In genomic region chr11:70595638-70596037, GRCm38 (mm10) we compare ENCODE assay signal across 10 mouse cellular contexts. TPM values are rescaled to one million over a fixed set of nuclear protein-coding genes. Genes with fewer than 3 reads are reported as not detected.
A peak's percentile ranks its signal among the peaks of the same experiment; 100 is the strongest.
DNase-seq lines count a peak whose midpoint lies in the region; ATAC-seq and TF ChIP-seq lines count a peak whose summit lies in the region.
"Had no signal": no experiment of that assay in that cellular context is flagged by ENCODE, and none has a peak within 500 bp of the region (broad histone marks: within the 10 kb centered on the region; RNA-seq: fewer than 3 reads in every experiment).

No protein-coding gene starts in this region.

- H3K9ac ChIP-seq in forebrain, embryonic 12.5 days, result no peak overlapping the region
- H3K9ac ChIP-seq in forebrain, embryonic 15.5 days (replicated peaks), result no peak overlapping the region
- H3K9ac ChIP-seq in liver, postnatal 0 days (replicated peaks), result no peak overlapping the region
- H3K9ac ChIP-seq in liver, embryonic 11.5 days (ENCODE audit: low read depth, low read length), result no peak overlapping the region
- H3K9ac ChIP-seq in hindbrain, embryonic 13.5 days, result 0 out of 2 replicates have a peak overlapping the region, but pooled peaks have one; percentile 1

- TF ChIP-seq EP300 in liver, postnatal 0 days (IDR thresholded peaks at IDR 0.05; ENCODE audit: low read depth), result no peak

- H3K4me3 ChIP-seq in forebrain, embryonic 12.5 days (replicated peaks), result no peak overlapping the region
- H3K4me3 ChIP-seq in forebrain, embryonic 15.5 days, result no peak overlapping the region
- no peak overlapping the region for H3K4me3 ChIP-seq in liver, postnatal 0 days (ENCODE audit: low read depth, low read length)
- no peak overlapping the region for H3K4me3 ChIP-seq in liver, embryonic 11.5 days (ENCODE audit: low read depth, low read length)
- H3K4me3 ChIP-seq in hindbrain, embryonic 13.5 days, result no peak overlapping the region
- H3K4me3 ChIP-seq: myocyte had no signal

- peak overlapping the region; percentile 27 for H3K27ac ChIP-seq in forebrain, embryonic 12.5 days
- H3K27ac ChIP-seq in forebrain, embryonic 15.5 days (replicated peaks), result no peak overlapping the region; the same call in 1 of the 2 replicates
- H3K27ac ChIP-seq in liver, postnatal 0 days (ENCODE audit: low read depth), result peak overlapping the region; percentile 57
- H3K27ac ChIP-seq in liver, embryonic 11.5 days (ENCODE audit: low read depth, low read length), result no peak overlapping the region
- H3K27ac ChIP-seq in hindbrain, embryonic 13.5 days, result 0 out of 2 replicates have a peak overlapping the region, but pooled peaks have one; percentile 14

- 84% methylated on average over 2 of the region's 2 CpGs for WGBS in forebrain, embryonic 12.5 days
- 83% methylated on average over 2 of the region's 2 CpGs for WGBS in forebrain, embryonic 15.5 days
- 42% methylated on average over 2 of the region's 2 CpGs for WGBS in liver, postnatal 0 days (ENCODE audit: insufficient replicate concordance)
- WGBS in liver, embryonic 11.5 days, result 66% methylated on average over 2 of the region's 2 CpGs
- WGBS in hindbrain, embryonic 13.5 days, result 75% methylated on average over 2 of the region's 2 CpGs

- no peaks in the 10 kb centered on the region for H3K27me3 ChIP-seq in forebrain, embryonic 12.5 days
- H3K27me3 ChIP-seq in forebrain, embryonic 15.5 days, result no peaks in the 10 kb centered on the region
- H3K27me3 ChIP-seq in liver, postnatal 0 days (ENCODE audit: insufficient read depth, low read length), result no peaks in the 10 kb centered on the region
- H3K27me3 ChIP-seq in liver, embryonic 11.5 days (replicated peaks; ENCODE audit: control insufficient read depth, insufficient read depth, low read length), result no peaks in the 10 kb centered on the region
- no peaks in the 10 kb centered on the region for H3K27me3 ChIP-seq in hindbrain, embryonic 13.5 days

- peaks cover 19% of the 10 kb centered on the region for H3K36me3 ChIP-seq in forebrain, embryonic 12.5 days (replicated peaks)
- H3K36me3 ChIP-seq in forebrain, embryonic 15.5 days, result peaks cover 16% of the 10 kb centered on the region; the same call in 1 of the 2 replicates
- H3K36me3 ChIP-seq in liver, postnatal 0 days (replicated peaks; ENCODE audit: insufficient read depth, low read length), result 0 out of 2 replicates have a peak, but pooled peaks cover 9% of the 10 kb centered on the region
- peaks cover 9% of the 10 kb centered on the region; the same call in 1 of the 2 replicates for H3K36me3 ChIP-seq in liver, embryonic 11.5 days (ENCODE audit: control insufficient read depth, insufficient read depth, low read length)
- peaks cover 33% of the 10 kb centered on the region for H3K36me3 ChIP-seq in hindbrain, embryonic 13.5 days

- intact Hi-C loops in left cerebral cortex, postnatal 14 days (cut with DNase I), result no loop called here

- TF ChIP-seq CTCF in liver, postnatal 0 days (IDR thresholded peaks at IDR 0.05; ENCODE audit: low read depth), result no peak

- no peak for DNase-seq in liver, postnatal 0 days
- DNase-seq in liver, embryonic 11.5 days (ENCODE audit: low spot score), result no peak
- DNase-seq in thymus, postnatal 0 days (ENCODE audit: low spot score), result no peak
- DNase-seq in left cerebral cortex, postnatal 14 days (ENCODE audit: low spot score in 2 of 2), result no peak

- no peaks in the 10 kb centered on the region for H3K9me3 ChIP-seq in forebrain, embryonic 12.5 days
- H3K9me3 ChIP-seq in forebrain, embryonic 15.5 days, result no peaks in the 10 kb centered on the region
- no peaks in the 10 kb centered on the region for H3K9me3 ChIP-seq in liver, postnatal 0 days (ENCODE audit: low read length)
- no peaks in the 10 kb centered on the region for H3K9me3 ChIP-seq in liver, embryonic 11.5 days (ENCODE audit: control insufficient read depth, low read length)
- no peaks in the 10 kb centered on the region for H3K9me3 ChIP-seq in hindbrain, embryonic 13.5 days

- ATAC-seq in forebrain, embryonic 12.5 days (ENCODE audit: low FRiP score), result no peak
- ATAC-seq in forebrain, embryonic 15.5 days (replicated peaks), result no peak
- ATAC-seq in liver, postnatal 0 days, result 0 out of 2 replicates have a peak, but pooled peaks have one; percentile 19
- ATAC-seq in liver, embryonic 11.5 days (replicated peaks; ENCODE audit: low FRiP score), result no peak
- ATAC-seq in hindbrain, embryonic 13.5 days (ENCODE audit: low FRiP score), result no peak
- peak; percentile 71 for ATAC-seq in monocyte, adult 5-6 weeks (replicated peaks; ENCODE audit: insufficient number of reproducible peaks, low FRiP score, low TSS enrichment, poor library complexity, severe bottlenecking)

- no peak overlapping the region for H3K4me2 ChIP-seq in forebrain, embryonic 12.5 days
- no peak overlapping the region for H3K4me2 ChIP-seq in forebrain, embryonic 15.5 days (replicated peaks)
- no peak overlapping the region; the same call in 1 of the 2 replicates for H3K4me2 ChIP-seq in liver, postnatal 0 days (ENCODE audit: low read depth, low read length)
- no peak overlapping the region for H3K4me2 ChIP-seq in liver, embryonic 11.5 days
- H3K4me2 ChIP-seq in hindbrain, embryonic 13.5 days, result no peak overlapping the region

- peaks cover 12% of the 10 kb centered on the region for H3K4me1 ChIP-seq in forebrain, embryonic 12.5 days
- H3K4me1 ChIP-seq in forebrain, embryonic 15.5 days, result peaks cover 10% of the 10 kb centered on the region
- peaks cover 24% of the 10 kb centered on the region for H3K4me1 ChIP-seq in liver, postnatal 0 days (ENCODE audit: insufficient read depth)
- peaks cover 26% of the 10 kb centered on the region for H3K4me1 ChIP-seq in liver, embryonic 11.5 days (replicated peaks; ENCODE audit: control insufficient read depth, insufficient read depth, low read length)
- peaks cover 21% of the 10 kb centered on the region for H3K4me1 ChIP-seq in hindbrain, embryonic 13.5 days (replicated peaks)

RNA-seq across cellular contexts. Expression of gene 4930544D05Rik, which starts 20.0 kb away (rescaled TPM):
- not detected in 2 replicates for polyA plus RNA-seq in forebrain, embryonic 12.5 days (2016; fragmentation: Nextera tagmentation; extraction: Ambion mirVana)
- polyA plus RNA-seq in forebrain, embryonic 15.5 days (2015; fragmentation: Nextera tagmentation; extraction: Ambion mirVana), result not detected in 2 replicates
- polyA plus RNA-seq in liver, postnatal 0 days (2015; fragmentation: Nextera tagmentation; extraction: Ambion mirVana), result not detected in 2 replicates
- polyA plus RNA-seq in liver, embryonic 11.5 days (2014; fragmentation: Nextera tagmentation; extraction: Ambion mirVana), result not detected in 2 replicates
- polyA plus RNA-seq in hindbrain, embryonic 13.5 days (2015; fragmentation: Nextera tagmentation; extraction: Ambion mirVana), result not detected in 2 replicates
- total RNA-seq in monocyte, adult 5-6 weeks (2017), result not detected in 3 replicates
- polyA plus RNA-seq in thymus, postnatal 0 days (2015; fragmentation: Nextera tagmentation; extraction: Ambion mirVana), result not detected in 2 replicates
- 1 to 10 TPM in 1 of 2 experiments, under 1 TPM in 1; 0.51 to 1.2 TPM for total RNA-seq in left cerebral cortex, postnatal 14 days (2021)
- polyA plus RNA-seq: limb, embryonic 14.5 days had no signal

RNA-seq across cellular contexts. Expression of gene Chrne, which starts 23.4 kb away (rescaled TPM):
- polyA plus RNA-seq in forebrain, embryonic 12.5 days (2016; fragmentation: Nextera tagmentation; extraction: Ambion mirVana), result not detected in 2 replicates
- polyA plus RNA-seq in forebrain, embryonic 15.5 days (2015; fragmentation: Nextera tagmentation; extraction: Ambion mirVana), result 0.34 TPM in 1 of 2 replicates, not detected in the other
- 0.19 TPM in 1 of 2 replicates, not detected in the other for polyA plus RNA-seq in liver, postnatal 0 days (2015; fragmentation: Nextera tagmentation; extraction: Ambion mirVana)
- polyA plus RNA-seq in liver, embryonic 11.5 days (2014; fragmentation: Nextera tagmentation; extraction: Ambion mirVana), result not detected in 2 replicates
- not detected in 2 replicates for polyA plus RNA-seq in hindbrain, embryonic 13.5 days (2015; fragmentation: Nextera tagmentation; extraction: Ambion mirVana)
- 2.1 to 17.4 TPM (median 5.5 TPM) in 3 replicates for total RNA-seq in monocyte, adult 5-6 weeks (2017)
- polyA plus RNA-seq in thymus, postnatal 0 days (2015; fragmentation: Nextera tagmentation; extraction: Ambion mirVana), result 0.39 and 1.1 TPM in 2 replicates
- not detected for total RNA-seq in left cerebral cortex, postnatal 14 days (2021)

RNA-seq across cellular contexts. Expression of gene Mink1, which starts 33.0 kb away (rescaled TPM):
- polyA plus RNA-seq in forebrain, embryonic 12.5 days (2016; fragmentation: Nextera tagmentation; extraction: Ambion mirVana), result 15.3 and 17.4 TPM in 2 replicates
- 14.3 and 15.6 TPM in 2 replicates for polyA plus RNA-seq in forebrain, embryonic 15.5 days (2015; fragmentation: Nextera tagmentation; extraction: Ambion mirVana)
- polyA plus RNA-seq in liver, postnatal 0 days (2015; fragmentation: Nextera tagmentation; extraction: Ambion mirVana), result 3.7 and 3.9 TPM in 2 replicates
- polyA plus RNA-seq in liver, embryonic 11.5 days (2014; fragmentation: Nextera tagmentation; extraction: Ambion mirVana), result 15.6 and 16.0 TPM in 2 replicates
- polyA plus RNA-seq in hindbrain, embryonic 13.5 days (2015; fragmentation: Nextera tagmentation; extraction: Ambion mirVana), result 14.2 and 15.3 TPM in 2 replicates
- total RNA-seq in monocyte, adult 5-6 weeks (2017), result 50.8 to 81.3 TPM (median 55.8 TPM) in 3 replicates
- polyA plus RNA-seq in thymus, postnatal 0 days (2015; fragmentation: Nextera tagmentation; extraction: Ambion mirVana), result 6.3 and 6.6 TPM in 2 replicates
- total RNA-seq in left cerebral cortex, postnatal 14 days (2021), result 100 to 1,000 TPM; 346 to 351 TPM

RNA-seq across cellular contexts. Expression of gene Gp1ba, which starts 43.3 kb away (rescaled TPM):
- 0.23 and 0.33 TPM in 2 replicates for polyA plus RNA-seq in forebrain, embryonic 12.5 days (2016; fragmentation: Nextera tagmentation; extraction: Ambion mirVana)
- 0.08 and 0.24 TPM in 2 replicates for polyA plus RNA-seq in forebrain, embryonic 15.5 days (2015; fragmentation: Nextera tagmentation; extraction: Ambion mirVana)
- 3.5 and 4.1 TPM in 2 replicates for polyA plus RNA-seq in liver, postnatal 0 days (2015; fragmentation: Nextera tagmentation; extraction: Ambion mirVana)
- polyA plus RNA-seq in liver, embryonic 11.5 days (2014; fragmentation: Nextera tagmentation; extraction: Ambion mirVana), result 15.3 and 16.4 TPM in 2 replicates
- 0.16 and 0.21 TPM in 2 replicates for polyA plus RNA-seq in hindbrain, embryonic 13.5 days (2015; fragmentation: Nextera tagmentation; extraction: Ambion mirVana)
- 0.57 to 3.3 TPM in 2 of 3 replicates, not detected in the other for total RNA-seq in monocyte, adult 5-6 weeks (2017)
- polyA plus RNA-seq in thymus, postnatal 0 days (2015; fragmentation: Nextera tagmentation; extraction: Ambion mirVana), result 0.06 and 0.13 TPM in 2 replicates
- total RNA-seq in left cerebral cortex, postnatal 14 days (2021), result not detected

RNA-seq across cellular contexts. Expression of gene Rnf167, which starts 51.4 kb away (rescaled TPM):
- polyA plus RNA-seq in forebrain, embryonic 12.5 days (2016; fragmentation: Nextera tagmentation; extraction: Ambion mirVana), result 85.1 and 96.1 TPM in 2 replicates
- 126 and 130 TPM in 2 replicates for polyA plus RNA-seq in forebrain, embryonic 15.5 days (2015; fragmentation: Nextera tagmentation; extraction: Ambion mirVana)
- 54.8 and 55.3 TPM in 2 replicates for polyA plus RNA-seq in liver, postnatal 0 days (2015; fragmentation: Nextera tagmentation; extraction: Ambion mirVana)
- 113 and 114 TPM in 2 replicates for polyA plus RNA-seq in liver, embryonic 11.5 days (2014; fragmentation: Nextera tagmentation; extraction: Ambion mirVana)
- 109 TPM in 2 replicates for polyA plus RNA-seq in hindbrain, embryonic 13.5 days (2015; fragmentation: Nextera tagmentation; extraction: Ambion mirVana)
- total RNA-seq in monocyte, adult 5-6 weeks (2017), result 89.4 to 129 TPM (median 90.9 TPM) in 3 replicates
- polyA plus RNA-seq in thymus, postnatal 0 days (2015; fragmentation: Nextera tagmentation; extraction: Ambion mirVana), result 214 and 226 TPM in 2 replicates
- 10 to 100 TPM; 67.3 to 69.1 TPM for total RNA-seq in left cerebral cortex, postnatal 14 days (2021)

Comparison
In these comparisons a context has a peak if more than half of its experiments do, and no peak if none do; other contexts are left out.
1. ATAC-seq: peak in liver, postnatal 0 days (single experiment) and monocyte, adult 5-6 weeks (single experiment); none in forebrain, embryonic 12.5 days (single experiment), forebrain, embryonic 15.5 days (single experiment), liver, embryonic 11.5 days (single experiment) and hindbrain, embryonic 13.5 days (single experiment).
2. H3K27ac ChIP-seq: peak in forebrain, embryonic 12.5 days (single experiment), liver, postnatal 0 days (single experiment) and hindbrain, embryonic 13.5 days (single experiment); none in forebrain, embryonic 15.5 days (single experiment) and liver, embryonic 11.5 days (single experiment).